Mouse (Mus musculus) large intestine, adult 2 months (tissue): Measurements from ENCODE around the gene Defb48. TPM values are rescaled to one million over a fixed set of nuclear protein-coding genes. Genes with fewer than 3 reads are reported as not detected.
A peak's percentile ranks its signal among the peaks of the same experiment; 100 is the strongest.

Source experiments
- DNase-seq: peaks from one replicate; pipeline ENCODE4 v3.0.0-alpha.2; 2012; ENCODE audit warnings: low read depth, low spot score
- WGBS: fragments of 180-500 bp; shearing (Covaris S2); methylation state at CpG from one replicate; pipeline ENCODE4 v1.1.7; 2018; 5-methylcytosine and 5-hydroxymethylcytosine counted together
- polyA plus RNA-seq: library from polyadenylated mRNA; depleted of rRNA; stranded (reverse); fragments of >200 nt; gene quantifications from 2 replicates; pipeline ENCODE4 v1.2.3, GENCODE M21; 2012; rRNA removed

The Defb48 gene
- 0.64 TPM in 1 of 2 replicates, not detected in the other for polyA plus RNA-seq

- no peak for DNase-seq
- WGBS: 72% methylated on average over 1 of the region's 1 CpGs
These were observed at the start of gene Defb48 for GRCm38 (mm10) chr14:62984410-62984809. TSS of gene Defb48 (minus strand) at chr14:62984510.

GRCm38 (mm10) chr14:63020524-63021156 is 36.3 kb upstream of the Defb48 start:
- no peak for DNase-seq
- 48% methylated on average over 6 of the region's 6 CpGs for WGBS

GRCm38 (mm10) chr14:63014667-63015066 is 30.4 kb upstream of the Defb48 start:
- DNase-seq: no peak
- WGBS: 74% methylated on average over 4 of the region's 4 CpGs

DNA sequence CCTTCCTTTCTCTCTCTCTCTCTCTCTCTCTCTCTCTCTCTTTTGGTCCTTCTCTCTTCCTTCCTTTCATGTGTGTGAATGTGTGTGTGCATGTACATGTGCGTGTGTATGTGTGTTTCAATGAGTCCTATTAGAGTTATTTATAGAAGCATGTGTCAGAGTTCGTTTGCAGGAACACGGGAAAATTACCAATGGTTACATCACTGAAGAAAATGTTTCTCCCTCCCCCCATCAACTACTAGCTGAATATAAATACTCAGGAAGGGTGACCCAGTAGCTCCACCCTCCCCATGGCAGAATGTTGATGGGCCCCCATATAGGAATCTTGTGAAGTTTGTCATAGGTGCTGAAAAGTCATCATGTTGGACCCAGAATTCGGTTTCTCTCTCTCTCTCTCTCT is 28.8 kb upstream of the Defb48 start:
- WGBS: 64% methylated on average over 4 of the region's 4 CpGs
- no peak for DNase-seq

DNA sequence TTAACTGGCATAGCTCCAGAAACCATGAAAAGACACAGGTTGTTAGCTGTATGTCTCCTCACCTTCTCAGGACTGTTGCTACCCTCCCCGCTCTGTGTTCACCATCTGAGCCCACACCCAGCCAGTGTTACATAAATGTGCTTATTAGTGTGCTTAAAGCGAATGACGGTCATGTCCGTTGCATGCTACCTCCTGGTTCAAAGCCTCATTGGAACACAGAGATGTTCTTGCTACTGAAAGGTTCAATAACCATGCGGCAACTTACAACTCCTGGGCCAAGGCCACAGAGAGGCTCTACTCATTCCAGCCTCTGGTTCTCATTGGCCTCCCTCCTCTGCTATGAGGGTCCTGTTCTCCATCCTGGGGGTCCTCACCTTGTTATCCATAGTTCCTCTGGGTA is 27.2 kb upstream of the Defb48 start, which contains the start of gene Defb43:
TSS of gene Defb43 (plus strand) at position 301 of the 400 bp plus-strand sequence.
- no peak for DNase-seq
- 91% methylated on average over 5 of the region's 5 CpGs for WGBS

DNA sequence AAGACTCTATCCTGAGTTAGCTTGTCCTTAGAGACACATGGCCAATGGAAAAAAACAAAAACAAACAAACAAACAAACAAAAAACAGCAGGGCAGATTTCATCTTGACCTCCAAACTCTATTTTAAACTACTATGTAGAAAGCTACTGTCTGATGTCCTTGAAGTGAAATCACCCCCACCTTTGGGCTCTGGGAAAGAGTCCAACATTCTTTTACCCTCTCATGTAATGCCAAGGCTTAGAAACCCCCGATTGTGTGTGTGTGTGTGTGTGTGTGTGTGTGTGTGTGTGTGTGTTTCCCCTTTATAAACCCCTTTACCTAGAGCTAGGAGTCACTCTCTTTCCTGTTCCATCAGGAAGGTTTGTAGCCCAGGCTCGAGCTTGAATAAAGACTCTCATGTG is 18.3 kb upstream of the Defb48 start:
- DNase-seq: no peak
- 56% methylated on average over 2 of the region's 2 CpGs for WGBS

GRCm38 (mm10) chr14:62998977-62999376 is 14.7 kb upstream of the Defb48 start:
- no peak for DNase-seq
- 75% methylated on average over 4 of the region's 4 CpGs for WGBS

GRCm38 (mm10) chr14:62997777-62998176 is 13.5 kb upstream of the Defb48 start, which contains the start of gene Defb47:
TSS of gene Defb47 (plus strand) at chr14:62998077.
- DNase-seq: no peak
- WGBS: 74% methylated on average over 8 of the region's 8 CpGs

GRCm38 (mm10) chr14:62991849-62992510 is 7.7 kb upstream of the Defb48 start:
- 71% methylated on average over 7 of the region's 7 CpGs for WGBS
- DNase-seq: no peak

- WGBS: 72% methylated on average over 3 of the region's 3 CpGs
- DNase-seq: no peak
These were observed 7.0 kb upstream of the Defb48 start for GRCm38 (mm10) chr14:62991271-62991670.

- 71% methylated on average over 1 of the region's 1 CpGs for WGBS
- DNase-seq: no peak
These were observed 4.5 kb downstream of the Defb48 start for GRCm38 (mm10) chr14:62979815-62980214.

GRCm38 (mm10) chr14:62975046-62975445 is 9.3 kb downstream of the Defb48 start:
- WGBS: 9% methylated on average over 5 of the region's 5 CpGs
- DNase-seq: peak; percentile 14

DNA sequence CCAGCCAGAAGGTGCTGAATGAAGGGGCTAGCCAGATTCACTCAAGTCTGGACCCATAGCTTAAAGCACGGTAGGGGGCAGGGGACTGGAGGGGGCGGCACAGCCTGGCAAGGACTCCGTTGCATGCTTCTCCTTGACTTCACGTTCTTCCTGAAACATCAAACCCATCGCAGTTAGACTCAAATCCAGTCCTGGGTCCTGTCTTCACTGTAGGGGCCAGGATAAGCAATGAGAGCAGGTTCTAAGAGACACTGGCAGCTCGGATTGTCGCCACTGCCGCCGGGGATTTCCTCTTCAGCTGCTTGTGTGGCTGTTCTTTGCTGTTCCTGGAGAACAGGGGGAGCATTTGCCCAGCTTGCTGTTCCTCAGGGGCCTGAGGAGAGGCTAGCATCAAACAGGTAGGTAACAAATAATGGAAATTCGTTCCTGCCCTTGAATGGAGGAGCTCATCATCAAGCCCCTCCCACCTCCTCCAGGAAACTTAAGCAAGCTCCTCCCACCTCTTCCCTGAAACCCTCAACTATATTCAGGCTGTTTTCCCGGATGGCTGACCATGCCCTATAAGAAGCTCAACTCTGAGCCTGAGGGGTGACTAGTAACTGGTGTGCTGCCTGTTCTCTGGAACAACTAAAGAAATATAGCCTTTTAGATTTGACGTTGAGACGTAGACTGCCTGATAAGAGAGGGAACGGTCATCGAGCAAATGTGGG is 18.3 kb downstream of the Defb48 start:
- DNase-seq: no peak
- WGBS: 14% methylated on average over 15 of the region's 15 CpGs

- 79% methylated on average over 5 of the region's 5 CpGs for WGBS
- no peak for DNase-seq
These were observed 19.0 kb downstream of the Defb48 start for GRCm38 (mm10) chr14:62965342-62965741.

DNA sequence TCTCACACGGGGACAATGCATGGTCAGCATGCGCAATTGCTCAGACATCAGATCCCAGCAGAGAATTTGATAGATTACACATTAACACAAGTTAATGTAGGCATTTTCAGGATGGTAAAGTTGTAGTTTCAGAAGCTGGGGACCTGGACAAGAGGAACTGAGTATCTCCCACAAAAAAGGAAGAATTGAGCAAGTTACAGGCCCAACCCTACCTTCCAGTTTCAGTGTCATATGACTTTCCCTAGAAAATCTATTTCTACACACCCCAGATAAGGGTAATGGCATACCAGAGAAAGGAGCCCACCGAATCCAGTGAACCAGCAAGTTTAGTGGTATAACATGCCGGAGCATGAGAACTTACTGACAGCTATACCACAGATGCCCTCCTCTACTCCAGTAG is 20.7 kb downstream of the Defb48 start:
- no peak for DNase-seq
- whole genome bisulfite sequencing: 85% methylated on average over 4 of the region's 4 CpGs

DNA sequence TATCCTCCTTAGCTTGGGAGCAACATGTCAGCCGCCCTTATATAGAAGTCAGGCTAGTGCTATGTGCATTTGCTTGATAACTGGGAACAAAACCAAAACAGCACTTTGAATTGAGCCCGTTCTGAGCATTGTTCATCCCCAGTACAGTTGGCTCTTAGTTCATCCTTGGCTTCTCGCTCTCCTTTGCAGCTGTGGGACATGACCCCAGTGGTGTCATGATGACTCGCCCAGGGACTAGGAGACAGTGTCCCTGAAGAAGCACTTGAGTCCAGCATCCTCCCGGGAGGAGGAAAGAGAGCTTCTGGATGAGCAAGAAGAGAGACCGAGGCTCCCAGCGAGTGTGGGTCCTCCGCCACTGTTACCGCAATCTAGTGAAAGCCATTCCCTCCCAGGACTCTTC is 28.2 kb downstream of the Defb48 start:
- no peak for DNase-seq
- WGBS: 85% methylated on average over 9 of the region's 9 CpGs

GRCm38 (mm10) chr14:62946794-62947193 is 37.5 kb downstream of the Defb48 start:
- 97% methylated on average over 3 of the region's 3 CpGs for WGBS
- DNase-seq: no peak

GRCm38 (mm10) chr14:62940383-62941074 is 43.8 kb downstream of the Defb48 start:
- WGBS: 45% methylated on average over 14 of the region's 14 CpGs
- DNase-seq: no peak

DNA sequence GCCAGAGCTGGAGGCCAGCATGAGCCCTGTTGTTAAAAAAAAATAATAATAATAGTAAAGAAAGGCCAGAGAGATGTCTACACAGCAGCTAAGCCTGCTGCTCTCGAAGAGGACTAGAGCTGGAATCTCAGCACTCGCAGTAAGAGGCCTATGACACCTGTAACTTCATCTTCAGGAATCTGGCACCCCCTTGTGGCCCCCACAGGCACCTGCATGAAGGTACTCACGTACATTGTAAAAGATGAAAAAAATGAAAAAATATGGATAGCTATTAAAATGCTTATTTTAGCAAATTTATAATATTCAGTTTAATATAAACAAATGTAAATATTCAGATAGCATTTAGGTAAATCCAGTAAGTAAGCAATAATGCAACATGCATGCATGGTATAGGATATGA is 44.9 kb downstream of the Defb48 start:
- DNase-seq: no peak
- 96% methylated on average over 3 of the region's 3 CpGs for WGBS

DNA sequence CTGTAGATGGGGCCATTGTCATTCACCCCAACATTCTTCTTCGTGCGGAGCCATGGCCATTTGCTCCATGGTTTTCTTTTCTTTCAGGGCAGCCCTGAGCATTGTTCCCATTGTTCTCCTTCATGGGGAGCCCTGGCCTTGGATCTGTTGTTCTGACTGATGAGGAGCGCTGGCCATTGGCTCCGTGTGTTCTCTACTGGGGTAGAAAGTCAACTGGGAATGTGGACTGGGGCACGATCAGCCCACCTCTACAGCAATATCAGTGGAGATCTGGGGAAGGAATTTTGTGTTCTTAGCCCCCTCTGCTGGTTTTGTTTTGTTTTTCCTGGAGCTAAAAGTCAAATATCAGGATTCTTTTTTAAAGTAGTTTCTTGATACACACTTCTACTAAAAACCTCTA is 46.6 kb downstream of the Defb48 start:
- DNase-seq: no peak
- 70% methylated on average over 5 of the region's 5 CpGs for WGBS
